Mouse (Mus musculus): ENCODE results near the gene Ppme1. TPM values are rescaled to one million over a fixed set of nuclear protein-coding genes. Genes with fewer than 3 reads are reported as not detected.
A peak's percentile ranks its signal among the peaks of the same experiment; 100 is the strongest.

Ppme1 gene
- 10 to 100 TPM; 21.7 to 27.2 TPM for polyA plus RNA-seq (2017; shearing (Covaris generic))

DNA sequence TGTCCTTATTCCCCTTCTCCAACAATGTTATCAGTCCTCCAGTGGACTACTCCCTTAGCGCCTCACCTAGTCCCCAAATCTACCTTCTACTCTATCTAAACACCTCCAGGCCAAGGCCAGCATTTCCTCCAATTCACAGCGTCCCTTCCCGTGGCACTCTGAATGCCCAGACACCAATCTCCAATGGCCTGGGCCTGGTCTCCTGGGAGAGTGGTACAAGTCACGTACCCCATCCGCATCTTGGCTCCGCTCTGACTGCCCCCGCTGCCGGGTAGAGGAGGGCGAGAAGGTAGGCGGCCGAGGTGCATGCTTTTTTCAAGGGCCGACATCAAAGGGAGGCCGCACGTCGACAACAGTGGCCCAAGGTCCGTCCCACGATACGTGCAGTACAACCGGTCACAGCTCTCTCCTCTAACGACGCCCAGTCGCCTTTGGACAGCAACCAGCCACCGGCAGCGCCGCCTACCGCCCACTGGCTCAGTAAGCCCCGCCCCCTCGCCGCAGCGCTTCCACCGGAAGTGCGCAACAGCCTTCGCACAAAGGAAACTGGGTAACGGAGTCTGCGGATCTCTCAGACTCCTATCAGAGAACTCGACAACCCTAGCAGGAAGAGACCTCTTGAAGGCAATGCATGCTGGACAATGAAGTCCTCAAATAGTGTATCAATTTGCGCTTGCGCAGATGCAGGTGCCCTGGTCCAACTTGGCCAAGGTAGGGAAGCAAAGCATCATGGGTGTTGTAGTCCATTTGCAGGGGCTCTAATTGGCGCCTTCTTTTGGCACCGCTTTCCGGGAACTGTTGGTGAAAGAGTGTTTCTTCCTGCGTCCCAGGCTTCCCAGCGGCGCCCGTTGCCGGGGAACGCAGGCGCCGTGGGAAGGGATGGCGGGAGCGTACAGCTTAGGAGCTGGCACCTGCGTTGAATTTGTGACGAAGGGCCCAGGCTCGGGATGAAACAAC, at the start of gene Ppme1, which contains the start of gene C2cd3:
Gene Ppme1, minus strand, starts transcription at position 813 of the 957 bp plus-strand sequence.
Gene C2cd3, plus strand, starts transcription at position 739 of the 957 bp plus-strand sequence.
- ATAC-seq = peak; percentile 98

DNA sequence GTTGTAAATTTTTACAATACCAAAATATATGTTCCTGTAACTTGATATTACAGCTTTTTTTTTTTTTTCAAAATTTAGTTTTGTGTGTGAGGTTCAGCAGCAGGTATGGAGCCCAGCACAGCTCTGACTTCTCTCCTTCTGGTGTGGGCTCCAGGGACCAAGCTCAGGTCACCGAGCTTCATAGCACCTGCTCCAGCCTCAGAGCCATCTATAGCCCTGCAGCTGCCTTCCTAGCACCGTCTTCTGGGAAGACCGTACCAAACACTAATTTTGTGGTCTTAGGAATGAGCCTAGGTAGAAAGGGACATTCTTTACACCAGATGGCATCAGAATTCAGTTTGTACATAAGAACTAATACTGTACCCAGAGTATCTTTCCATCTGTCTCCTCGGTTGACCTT, 36.6 kb upstream of the Ppme1 start:
- no peak for ATAC-seq

DNA sequence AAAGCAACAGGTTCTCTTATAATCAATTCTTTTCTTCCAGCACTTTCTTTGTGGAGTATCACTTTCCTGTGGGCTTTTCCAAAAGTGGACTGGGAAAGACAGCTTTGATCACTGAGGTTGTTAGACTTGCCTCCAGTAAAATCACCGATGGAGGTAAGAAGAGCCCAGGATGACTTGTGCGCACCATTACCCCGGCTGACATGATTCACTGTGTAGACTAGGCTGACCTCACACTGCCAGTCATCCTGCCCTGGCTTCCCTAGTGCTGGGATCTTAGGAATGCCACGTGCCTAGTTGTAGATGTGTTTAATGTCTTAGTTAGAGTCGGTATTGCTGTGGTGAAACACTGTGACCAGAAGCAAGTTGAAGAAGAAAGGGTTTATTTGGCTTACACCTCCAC, 35.6 kb upstream of the Ppme1 start:
- no peak for ATAC-seq

DNA sequence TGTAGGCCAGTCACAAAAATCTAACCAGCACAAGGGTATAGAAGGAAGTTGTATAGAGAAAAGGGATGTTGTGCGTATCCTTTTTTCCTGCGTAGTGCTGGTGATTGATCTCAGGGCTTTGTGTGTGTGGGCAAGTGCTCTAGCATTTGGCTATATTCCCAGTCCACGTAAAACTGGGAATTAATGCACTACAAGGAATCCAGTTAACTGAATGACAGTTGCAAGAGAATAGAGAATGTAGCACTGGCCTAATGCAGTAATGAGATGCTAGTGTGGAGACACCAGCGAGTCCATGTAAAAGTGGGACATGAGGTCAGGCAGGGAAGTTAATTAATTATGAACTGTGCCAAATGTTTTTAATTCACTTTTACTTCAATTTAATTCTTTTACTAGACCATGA, 30.6 kb upstream of the Ppme1 start:
- ATAC-seq = no peak

DNA sequence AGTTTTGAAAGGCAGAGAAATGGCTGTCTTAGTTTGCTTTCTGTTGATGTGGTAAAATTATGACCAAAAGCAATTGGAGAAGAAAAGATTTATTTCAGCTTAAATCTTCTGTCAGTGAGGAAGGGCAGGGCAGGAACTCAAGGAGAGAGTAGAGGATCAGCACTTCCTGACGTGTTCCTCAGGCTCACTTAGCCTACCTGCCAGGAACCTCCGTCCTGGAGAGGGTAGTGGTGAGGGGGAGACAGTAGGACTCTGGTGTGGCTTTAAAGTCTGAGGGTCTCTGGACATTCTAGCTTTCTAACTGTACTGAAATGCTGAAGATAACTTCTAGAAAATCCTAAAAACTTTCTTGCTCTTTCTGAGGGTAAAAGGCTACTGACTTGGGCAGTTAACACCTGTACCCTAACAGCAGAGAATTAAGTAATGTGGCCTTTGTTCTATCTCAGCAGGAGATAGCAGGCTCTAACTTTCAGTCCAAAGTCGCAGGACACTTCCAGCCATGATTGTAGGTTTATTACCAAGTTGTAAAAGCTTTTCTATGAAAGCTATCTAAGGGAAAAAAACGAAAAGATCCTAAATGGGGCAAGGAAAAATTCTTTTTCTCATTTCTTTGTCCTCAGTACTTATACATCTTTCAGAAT, 28.9 kb upstream of the Ppme1 start:
- ATAC-seq = no peak

DNA sequence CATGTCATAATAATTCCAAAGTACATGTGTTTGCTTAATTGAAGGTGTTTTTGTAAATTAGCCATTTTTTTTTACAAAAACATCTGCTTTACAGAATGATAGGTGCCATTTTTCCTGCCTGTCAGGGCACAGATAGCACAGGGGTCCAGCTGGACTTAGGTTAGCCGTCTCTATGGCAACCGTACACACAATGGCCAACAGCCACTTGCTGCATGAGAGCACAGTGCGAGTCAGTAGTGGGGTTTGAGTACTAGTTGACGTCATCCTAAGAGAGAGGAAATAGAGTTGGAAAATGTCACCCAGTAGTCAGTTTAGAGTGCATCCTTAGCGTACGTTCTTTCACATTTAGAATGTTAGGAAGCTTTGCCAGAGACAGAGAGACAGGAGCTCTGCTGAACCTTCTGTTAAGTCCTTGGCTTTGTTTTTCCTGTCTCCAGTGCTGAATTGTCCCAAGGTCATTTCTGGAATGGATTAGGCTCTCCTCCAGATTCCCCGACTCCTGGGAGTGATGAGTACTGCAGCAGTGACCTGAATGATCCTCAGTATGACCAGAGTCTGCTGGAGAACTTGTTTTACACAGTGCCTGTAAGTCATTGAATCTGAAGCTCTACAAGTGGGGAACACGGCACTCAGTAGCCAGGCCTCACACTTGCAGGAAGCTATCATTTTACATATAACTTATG, 27.3 kb upstream of the Ppme1 start:
- no peak for ATAC-seq

DNA sequence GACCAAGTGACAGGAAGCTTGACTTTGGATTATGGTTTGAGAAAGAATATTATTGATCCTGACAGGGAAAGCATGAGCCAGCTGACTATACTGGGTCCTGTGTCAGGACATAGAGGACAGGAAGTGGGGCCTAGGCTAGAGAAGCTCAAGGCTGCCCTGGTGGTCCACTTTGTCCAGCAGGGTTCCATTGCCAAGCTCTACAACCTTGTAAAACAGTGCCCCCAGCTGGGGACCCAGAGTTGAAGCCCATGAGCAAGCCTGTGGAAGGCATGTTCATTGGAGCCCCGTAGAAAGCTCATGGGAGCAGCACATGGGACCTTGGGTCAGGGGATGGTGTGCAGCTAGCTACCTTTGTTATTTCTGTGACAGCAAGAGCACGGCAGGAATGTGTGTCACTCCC, 20.2 kb upstream of the Ppme1 start:
- no peak for ATAC-seq

DNA sequence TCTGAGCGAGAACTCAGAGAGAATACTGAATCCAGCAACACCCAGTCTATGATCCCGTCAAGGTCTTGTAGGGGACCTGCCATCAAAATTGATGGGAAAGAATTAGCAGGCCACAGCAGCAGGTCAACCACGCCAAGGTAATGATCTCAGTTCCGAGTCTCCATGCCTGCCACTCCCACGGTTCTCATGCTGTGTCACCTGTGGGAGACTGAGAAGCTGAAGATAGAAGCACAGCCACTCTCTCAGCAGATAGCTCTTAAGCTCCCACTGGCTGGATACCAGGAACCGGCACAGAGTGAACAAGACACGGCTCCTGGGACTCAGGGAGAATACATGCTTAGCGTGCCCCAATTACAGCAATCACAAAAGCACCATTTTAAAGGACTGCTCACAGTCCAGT, 18.1 kb upstream of the Ppme1 start:
- no peak for ATAC-seq

DNA sequence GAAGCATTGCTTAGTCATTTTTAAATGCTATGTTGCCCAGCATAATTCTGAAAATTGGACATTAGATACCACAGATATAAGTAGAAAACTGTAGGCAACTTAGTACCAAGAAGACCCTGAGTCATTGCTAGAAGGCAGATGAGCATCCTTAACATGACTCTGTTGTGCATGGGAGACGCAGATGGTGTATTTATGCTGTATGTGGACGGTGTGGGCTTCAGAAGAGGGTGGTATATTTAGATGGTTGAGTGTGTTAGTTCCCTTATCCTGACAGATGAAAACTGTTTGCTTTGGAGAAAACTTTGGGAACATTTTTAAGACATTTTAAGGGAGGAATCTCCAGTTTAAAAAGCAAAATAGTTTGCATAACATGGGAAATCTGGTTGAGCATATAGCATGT, 16.1 kb upstream of the Ppme1 start:
- ATAC-seq = no peak

DNA sequence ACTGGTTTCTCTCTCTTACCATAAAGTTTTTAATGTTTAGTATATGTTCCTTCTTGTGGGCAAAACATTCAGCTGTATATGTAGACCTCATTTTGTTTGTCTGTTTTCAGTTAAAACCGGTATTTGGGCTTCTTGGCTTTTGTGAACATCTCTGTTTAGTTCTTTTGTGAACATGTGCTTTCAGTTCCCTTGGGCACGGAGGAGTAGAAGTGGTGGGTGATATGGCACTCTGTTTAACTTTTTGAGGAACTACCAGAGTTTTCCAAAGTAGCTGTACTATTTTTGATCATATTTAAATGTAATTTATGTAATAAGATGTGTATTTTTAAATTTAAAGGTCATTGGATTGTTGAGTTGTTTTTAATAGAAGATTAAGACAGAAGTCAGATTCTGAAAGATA, 11.1 kb upstream of the Ppme1 start:
- ATAC-seq = no peak

DNA sequence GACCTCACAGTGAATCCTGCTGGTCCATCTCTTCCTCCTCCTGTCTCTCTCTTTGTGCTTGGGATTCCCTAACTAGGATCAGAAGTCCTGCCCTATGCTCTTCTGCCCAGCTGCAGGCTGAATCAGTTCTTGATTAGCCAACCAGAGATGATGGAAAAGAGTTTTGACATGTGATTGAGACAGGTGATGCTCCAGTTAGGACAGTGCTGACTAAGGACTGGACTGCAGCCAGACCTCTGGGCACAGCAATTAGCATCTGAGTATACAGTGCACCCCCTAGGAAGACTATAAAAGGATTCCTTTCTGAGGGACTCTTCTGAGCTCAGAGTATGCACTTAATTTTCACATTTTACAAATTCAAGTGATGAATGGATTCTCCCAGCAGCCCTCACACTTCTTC, 9.1 kb upstream of the Ppme1 start:
- ATAC-seq = no peak

DNA sequence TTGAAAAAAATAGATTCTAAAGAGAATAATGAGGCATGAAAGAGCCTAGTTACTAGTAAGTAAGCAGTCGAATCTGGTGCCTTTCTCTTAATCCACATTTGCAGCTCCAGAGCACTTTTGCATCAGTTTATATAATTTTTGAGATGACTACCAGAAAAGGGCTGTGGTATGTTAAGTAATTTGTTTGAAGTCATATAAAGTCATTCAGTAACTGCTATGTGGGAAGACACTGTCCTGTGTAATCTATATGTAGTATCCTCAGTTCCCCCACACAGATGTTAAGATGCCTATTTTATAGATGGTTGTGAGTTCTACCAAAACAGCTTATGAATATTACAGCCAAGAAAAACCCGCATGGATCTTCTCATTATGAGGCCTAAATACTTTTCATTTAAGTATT, 6.2 kb upstream of the Ppme1 start:
- ATAC-seq = no peak

DNA sequence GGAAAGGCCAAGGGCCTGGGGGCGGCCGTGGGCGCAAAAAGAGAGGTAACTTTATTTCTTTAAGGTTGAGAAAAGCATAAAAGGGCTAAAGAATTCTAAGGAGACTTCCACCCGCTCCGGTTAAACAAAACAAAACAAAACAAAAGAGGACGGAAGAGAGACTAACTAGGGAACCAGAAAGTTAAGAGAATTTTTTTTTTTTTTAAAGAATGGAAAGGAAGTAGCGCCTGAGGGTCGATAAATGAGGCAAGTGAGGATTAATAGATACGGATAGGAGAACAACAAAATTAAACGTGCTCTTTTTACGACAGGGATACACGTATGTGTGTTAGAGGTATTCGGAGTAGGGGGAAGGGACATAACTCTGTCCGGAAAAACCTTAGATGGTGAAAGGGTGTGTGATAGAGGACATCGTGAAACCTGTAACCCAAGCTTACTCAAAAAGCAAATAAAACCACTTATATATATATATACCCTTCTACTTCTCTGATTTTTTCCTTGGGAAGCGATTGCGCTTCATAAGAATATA, 409 bp upstream of the Ppme1 start:
- no peak for ATAC-seq

DNA sequence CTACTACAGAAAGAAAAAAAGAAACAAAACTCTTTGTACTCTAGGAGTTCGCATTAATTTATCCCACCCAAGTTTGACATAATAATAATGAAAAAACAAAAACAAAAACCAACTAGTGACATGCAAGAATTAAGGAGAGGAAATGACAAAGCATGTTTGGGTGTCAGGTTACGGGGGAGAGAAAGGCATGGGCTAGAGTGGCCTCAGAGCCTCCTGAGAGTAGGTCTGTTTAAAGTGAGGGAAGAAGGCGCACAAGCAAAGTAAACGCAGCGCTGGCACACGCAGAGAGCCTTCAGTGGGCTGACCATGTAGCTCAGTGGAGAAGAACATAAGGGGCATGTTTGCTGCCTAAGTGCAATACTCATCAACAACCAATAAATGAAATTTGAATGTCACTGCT, 7.2 kb downstream of the Ppme1 start:
- ATAC-seq = no peak

DNA sequence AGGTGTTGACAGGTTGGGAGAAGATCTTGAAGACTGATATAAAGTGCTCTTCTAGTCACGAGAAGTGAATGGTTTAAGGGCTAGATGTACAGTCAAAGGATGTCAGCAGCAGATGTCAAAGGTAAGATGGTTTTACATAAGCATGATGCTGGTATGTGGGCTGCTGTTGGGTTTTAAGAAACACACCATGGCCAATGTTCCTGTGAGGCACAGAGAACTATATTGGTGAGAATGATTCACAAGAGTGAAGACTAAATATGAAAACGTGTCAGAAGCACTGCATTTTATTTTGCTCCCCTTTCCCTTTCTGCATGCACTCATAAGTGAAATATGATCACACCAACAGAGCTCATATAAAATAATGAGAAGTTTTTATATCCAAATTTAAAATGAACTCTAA, 8.9 kb downstream of the Ppme1 start:
- no peak for ATAC-seq

DNA sequence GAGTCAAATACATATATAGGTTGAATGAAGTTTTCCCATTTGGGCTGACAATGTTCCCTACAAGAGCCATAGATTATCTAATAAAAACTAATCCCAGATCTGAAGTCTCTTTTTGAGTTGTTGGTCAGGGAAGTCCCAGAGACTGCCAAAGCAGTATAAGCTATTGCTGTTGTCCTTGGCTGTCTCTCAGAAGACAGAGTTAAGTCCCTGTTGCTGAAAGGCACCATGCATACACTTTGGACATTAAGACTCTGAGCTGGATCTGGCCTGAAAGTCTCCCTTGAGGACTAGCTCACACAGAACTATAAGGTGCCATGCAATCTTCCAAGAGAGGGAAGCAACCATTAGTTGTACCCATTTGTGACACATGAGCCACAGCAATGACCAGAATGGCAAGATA, 14.3 kb downstream of the Ppme1 start:
- ATAC-seq = no peak

DNA sequence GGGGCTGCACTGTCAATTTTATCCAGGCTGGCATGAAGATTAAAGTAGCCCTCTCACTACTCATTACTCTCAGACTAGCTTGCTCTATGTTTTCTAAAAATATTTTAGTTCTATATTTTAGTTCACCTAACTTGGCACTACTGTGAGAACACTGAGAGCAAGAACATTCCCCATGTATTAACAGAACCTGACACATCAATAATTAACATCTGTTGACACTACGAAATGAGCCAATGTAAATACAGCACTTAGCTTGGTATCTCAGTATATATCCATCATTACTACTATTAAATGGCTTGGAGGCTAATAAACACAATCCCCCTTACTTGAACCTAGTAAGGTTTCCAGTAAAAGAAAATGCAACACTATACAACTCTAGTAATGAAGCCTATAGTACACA, 15.3 kb downstream of the Ppme1 start:
- ATAC-seq = no peak

DNA sequence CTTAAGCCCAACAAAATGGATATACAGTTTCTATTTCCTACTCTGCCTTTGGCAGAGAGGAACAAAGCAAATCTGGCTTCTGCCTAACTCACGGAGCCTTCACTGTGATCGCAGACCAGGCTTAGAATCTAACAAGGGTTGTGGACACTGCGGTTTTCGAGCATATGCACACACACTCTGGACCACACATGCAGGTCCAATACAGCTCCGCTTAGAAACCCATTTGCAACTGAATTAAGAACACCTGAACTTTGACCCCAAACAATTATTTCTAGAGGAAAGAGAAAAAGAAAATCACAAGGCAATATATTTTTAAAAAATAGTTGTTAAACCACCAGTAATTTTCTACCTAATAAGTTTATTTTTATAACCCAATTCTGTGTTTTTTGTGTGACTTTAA, 15.8 kb downstream of the Ppme1 start:
- no peak for ATAC-seq

DNA sequence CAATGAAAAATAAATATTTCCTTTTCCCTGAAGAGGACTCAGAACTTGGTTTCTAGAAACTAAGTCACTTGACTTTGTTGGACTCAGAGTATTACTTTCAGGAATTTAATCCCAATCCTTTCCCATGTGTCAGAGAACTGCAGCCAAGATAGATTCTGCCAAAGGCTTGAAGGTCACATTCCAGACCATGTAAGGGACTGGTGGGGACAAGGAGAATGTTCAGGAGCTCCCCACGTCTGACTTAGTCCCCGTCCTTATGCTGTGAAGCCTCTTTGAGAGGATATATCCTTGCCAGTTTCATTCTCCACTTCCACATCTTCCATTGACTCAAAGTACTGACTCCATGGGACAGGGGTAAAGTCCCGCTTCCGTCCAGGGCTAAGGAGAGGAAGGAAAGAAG, 17.1 kb downstream of the Ppme1 start:
- no peak for ATAC-seq

DNA sequence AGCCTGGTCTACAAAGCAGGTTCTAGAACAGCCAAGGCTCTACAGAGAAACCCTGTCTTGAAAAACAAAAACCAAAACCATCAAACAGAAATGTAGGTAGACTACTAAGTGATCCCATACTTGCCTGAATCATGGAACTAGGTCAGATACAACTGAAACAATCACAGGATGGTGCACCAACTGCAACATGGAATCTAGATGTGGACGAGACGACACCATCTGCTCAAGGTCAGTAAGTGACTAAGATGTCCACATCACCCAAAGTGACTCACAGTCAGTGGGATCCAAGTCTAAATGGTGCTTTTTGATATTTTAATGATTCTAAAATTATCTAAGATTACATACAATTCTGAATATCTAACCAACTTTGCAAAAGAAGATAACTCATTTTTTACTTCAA, 36.2 kb downstream of the Ppme1 start:
- no peak for ATAC-seq

DNA sequence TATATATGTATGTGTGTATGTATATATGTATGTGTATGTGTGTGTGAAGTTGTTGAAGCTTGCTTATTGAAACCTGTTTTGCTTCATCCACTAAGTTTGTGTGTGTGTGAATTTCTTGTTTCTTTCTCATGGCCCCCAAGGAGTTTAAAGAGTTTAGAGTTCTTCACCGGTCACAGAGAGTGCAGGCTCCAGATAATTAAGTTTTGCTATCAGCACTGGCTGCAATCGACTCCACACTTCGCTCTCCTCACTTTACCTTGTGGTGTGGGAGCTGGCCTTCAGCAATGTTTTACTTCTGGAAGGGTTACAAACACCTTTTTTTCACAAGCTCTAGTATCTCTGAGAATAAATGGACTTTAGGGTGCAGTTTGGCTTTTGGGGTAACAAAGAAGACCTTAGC, 40.8 kb downstream of the Ppme1 start:
- ATAC-seq = no peak

DNA sequence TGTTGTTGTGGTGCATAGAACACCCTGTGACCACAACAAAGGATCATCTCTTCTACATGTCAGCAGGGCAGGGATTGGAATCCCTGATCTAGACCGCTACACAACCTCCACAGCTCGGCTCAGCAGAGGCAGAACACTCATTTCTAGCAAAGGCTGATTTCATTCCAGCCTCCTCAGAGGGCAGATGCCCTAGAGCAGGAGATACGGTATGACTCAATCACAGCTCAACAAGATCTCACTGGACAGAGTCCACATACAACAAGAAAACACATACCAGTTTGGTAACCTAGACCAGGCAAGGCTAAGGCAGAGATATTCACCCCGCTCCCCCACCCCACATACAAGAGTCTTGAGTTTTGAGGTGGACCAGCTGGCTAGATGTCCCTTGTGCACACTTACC, 43.5 kb downstream of the Ppme1 start:
- no peak for ATAC-seq

DNA sequence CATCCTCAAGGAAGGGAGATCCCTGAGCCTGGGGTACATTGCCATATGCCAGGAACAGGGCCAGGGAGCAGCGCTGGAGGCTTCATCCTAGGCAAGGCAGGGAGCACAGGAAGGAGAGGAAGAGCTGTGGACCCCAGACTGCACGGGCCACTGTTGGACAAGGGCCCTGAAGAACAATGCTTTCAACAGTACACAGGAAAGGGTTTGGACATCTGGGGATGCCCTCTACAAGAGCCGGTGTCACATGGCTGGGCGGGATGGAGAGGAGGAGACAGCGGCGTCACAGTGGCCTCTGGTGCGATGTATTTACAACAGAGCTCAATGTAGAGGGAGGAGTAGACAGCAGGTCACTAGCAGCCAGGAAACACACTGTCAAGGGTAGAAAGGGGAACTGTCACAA, 44.6 kb downstream of the Ppme1 start:
- no peak for ATAC-seq
